Mouse (Mus musculus) E14TG2a.4 (cell line): ENCODE results near the gene Pfas.
"Not testable (repeated sequence)": the region's sequence is repeated elsewhere in the genome, so short reads cannot be mapped to it uniquely, and the experiment has no call there.

Source experiments
- CTCF ChIP-seq: conservative IDR thresholded peaks from 2 replicates; pipeline ENCODE4 v1.5.1; 2014; ENCODE audit warnings: low read length
- NANOG ChIP-seq: IDR thresholded peaks from 2 replicates; pipeline ENCODE4 v1.6.1; 2014; ENCODE audit warnings: borderline replicate concordance, low read length, mixed read lengths
- POU5F1 ChIP-seq: IDR thresholded peaks from 2 replicates; pipeline ENCODE4 v1.6.1; 2014; ENCODE audit warnings: low read length, borderline replicate concordance

- not testable (repeated sequence) for TF ChIP-seq CTCF, POU5F1, NANOG
Measured at GRCm38 (mm10) chr11:69002782-69003181, 5.5 kb downstream of the Pfas start.
